Mouse (Mus musculus) MEL (cell line): ENCODE data around the gene Mapk8ip1.

Source experiments
- CHD2 ChIP-seq: IDR thresholded peaks from 2 replicates; pipeline ENCODE4 v1.6.1; 2011; ENCODE audit warnings: low read length, improper control_type of control experiment
- CTCF ChIP-seq, 3 experiments: IDR thresholded peaks in 2 of 3; conservative IDR thresholded peaks in 1 of 3; 2 replicates each; pipeline ENCODE4 v1.5.1; 2011 to 2012; ENCODE audit warnings: low read length in 3 of 3, low read depth in 2 of 3, mild to moderate bottlenecking in 2 of 3, improper control_type of control experiment in 1 of 3, inconsistent platforms in 1 of 3, mixed read lengths in 1 of 3, moderate library complexity in 1 of 3; ENCODE audit not compliant: control insufficient read depth in 1 of 3, insufficient read depth in 1 of 3, poor library complexity in 1 of 3, severe bottlenecking in 1 of 3
- ELF1 ChIP-seq: IDR thresholded peaks from 2 replicates; pipeline ENCODE4 v1.6.1; 2014; ENCODE audit warnings: low read depth, mild to moderate bottlenecking, inconsistent platforms, low read length, improper control_type of control experiment, moderate library complexity
- EP300 ChIP-seq, 2 experiments: IDR thresholded peaks; 2 replicates each; pipeline ENCODE4 v1.6.1; 2011; ENCODE audit warnings: improper control_type of control experiment in 2 of 2, low read length in 2 of 2, low read depth in 1 of 2, mild to moderate bottlenecking in 1 of 2
- HCFC1 ChIP-seq: IDR thresholded peaks from 2 replicates; pipeline ENCODE4 v1.6.1; 2012; ENCODE audit warnings: low read depth, mild to moderate bottlenecking, inconsistent platforms, low read length, improper control_type of control experiment, moderate library complexity
- KAT2A ChIP-seq: conservative IDR thresholded peaks from 2 replicates; pipeline ENCODE4 v1.6.1; 2012; ENCODE audit warnings: low read depth, low read length, improper control_type of control experiment, inconsistent platforms
- NELFE ChIP-seq: IDR thresholded peaks from 2 replicates; pipeline ENCODE4 v1.6.1; 2011; ENCODE audit warnings: low read depth, low read length, improper control_type of control experiment
- POLR2A ChIP-seq, 2 experiments: IDR thresholded peaks; 2 replicates each; pipeline ENCODE4 v1.6.1; 2011 to 2012; ENCODE audit warnings: low read length in 2 of 2, mild to moderate bottlenecking in 2 of 2, control low read depth in 1 of 2, improper control_type of control experiment in 1 of 2, low read depth in 1 of 2, moderate library complexity in 1 of 2; ENCODE audit not compliant: control insufficient read depth in 1 of 2, insufficient read depth in 1 of 2, poor library complexity in 1 of 2
- SIN3A ChIP-seq: IDR thresholded peaks from 2 replicates; pipeline ENCODE4 v1.6.1; 2012; ENCODE audit warnings: low read length, improper control_type of control experiment, inconsistent platforms
- SMC3 ChIP-seq: IDR thresholded peaks from 2 replicates; pipeline ENCODE4 v1.6.1; 2011; ENCODE audit warnings: low read depth, low read length, improper control_type of control experiment
- TAL1 ChIP-seq: IDR thresholded peaks from 2 replicates; pipeline ENCODE4 v1.6.1; 2012; ENCODE audit warnings: mild to moderate bottlenecking, inconsistent platforms, low read length, moderate library complexity, mixed read lengths
- TCF12 ChIP-seq: IDR thresholded peaks from 2 replicates; pipeline ENCODE4 v1.6.1; 2014; ENCODE audit warnings: low read depth, mild to moderate bottlenecking, inconsistent platforms, low read length, improper control_type of control experiment, moderate library complexity
- USF1 ChIP-seq: IDR thresholded peaks from 2 replicates; pipeline ENCODE4 v1.6.1; 2014; ENCODE audit warnings: low read depth, mild to moderate bottlenecking, inconsistent platforms, low read length, improper control_type of control experiment, moderate library complexity
- ZC3H11A ChIP-seq: IDR thresholded peaks from 2 replicates; pipeline ENCODE4 v1.6.1; 2012; ENCODE audit warnings: low read depth, mild to moderate bottlenecking, inconsistent platforms, low read length, improper control_type of control experiment

GRCm38 (mm10) chr2:92359301-92359700 lies 41.8 kb downstream of the Mapk8ip1 start:
- TF ChIP-seq SMC3 (no peak), POLR2A (IDR thresholded peaks at IDR 0.05; ENCODE audit: control insufficient read depth in 1 of 2, insufficient read depth in 1 of 2, low read depth in 1 of 2, low read length in 2 of 2, poor library complexity in 1 of 2) (no peak), TAL1 (no peak), EP300 (IDR thresholded peaks at IDR 0.05; ENCODE audit: low read depth in 1 of 2, low read length in 2 of 2) (no peak), CTCF (IDR thresholded peaks at IDR 0.05 in 2 of 3, conservative IDR thresholded peaks at IDR 0.05 in 1 of 3; ENCODE audit: control insufficient read depth in 1 of 3, insufficient read depth in 1 of 3, low read depth in 2 of 3, low read length in 3 of 3, poor library complexity in 1 of 3, severe bottlenecking in 1 of 3) (no peak), SIN3A (no peak), KAT2A (no peak), ELF1 (no peak), USF1 (no peak), TCF12 (no peak), CHD2 (no peak), HCFC1 (no peak), NELFE (no peak), ZC3H11A (no peak)
